Mouse (Mus musculus) bone marrow, adult 2 months (tissue): ENCODE results near the gene Slit3.

Source experiments
- CTCF ChIP-seq: fragments of 200-500 bp; IDR thresholded peaks from 2 replicates; pipeline ENCODE4 v1.5.1; 2011; ENCODE audit warnings: low read length, control low read depth; ENCODE audit not compliant: control insufficient read depth, insufficient read depth
- POLR2A ChIP-seq: fragments of 200-500 bp; IDR thresholded peaks from 2 replicates; pipeline ENCODE4 v1.6.1; 2011; ENCODE audit warnings: low read depth, mild to moderate bottlenecking, control low read depth, low read length, borderline replicate concordance; ENCODE audit not compliant: control insufficient read depth

DNA sequence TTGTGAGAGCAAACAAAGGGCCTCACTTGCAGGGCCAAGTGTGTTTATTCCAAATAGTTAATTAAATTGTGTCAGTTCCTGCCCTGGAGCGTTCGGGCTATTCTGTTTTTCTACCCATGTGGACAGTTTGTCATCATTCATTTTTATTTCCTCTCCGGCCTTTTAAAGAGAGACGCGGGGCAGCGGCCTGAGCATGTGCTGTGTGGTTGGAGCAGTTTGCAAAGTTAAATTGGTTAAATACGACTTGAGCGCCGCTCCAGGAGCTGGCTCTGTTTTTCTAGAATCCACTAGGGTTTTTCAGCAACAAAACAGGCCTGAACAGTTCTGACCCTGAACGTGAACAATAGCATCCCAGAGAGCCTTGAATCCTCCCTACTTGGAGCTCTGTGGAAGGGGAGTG, 152.4 kb downstream of the Slit3 start:
- TF ChIP-seq POLR2A (no peak), CTCF (no peak)
